Mouse (Mus musculus) bone marrow macrophage, adult 2 months (primary cell): ENCODE data around the gene Actr3b.

ENCODE experiments used
- CTCF ChIP-seq: IDR thresholded peaks from 2 replicates; pipeline ENCODE4 v1.5.1; 2012; ENCODE audit warnings: low read depth, mild to moderate bottlenecking, low read length, moderate library complexity
- POLR2A ChIP-seq: IDR thresholded peaks from 2 replicates; pipeline ENCODE4 v1.6.1; 2012; ENCODE audit warnings: mild to moderate bottlenecking, low read depth, low read length, borderline replicate concordance

DNA sequence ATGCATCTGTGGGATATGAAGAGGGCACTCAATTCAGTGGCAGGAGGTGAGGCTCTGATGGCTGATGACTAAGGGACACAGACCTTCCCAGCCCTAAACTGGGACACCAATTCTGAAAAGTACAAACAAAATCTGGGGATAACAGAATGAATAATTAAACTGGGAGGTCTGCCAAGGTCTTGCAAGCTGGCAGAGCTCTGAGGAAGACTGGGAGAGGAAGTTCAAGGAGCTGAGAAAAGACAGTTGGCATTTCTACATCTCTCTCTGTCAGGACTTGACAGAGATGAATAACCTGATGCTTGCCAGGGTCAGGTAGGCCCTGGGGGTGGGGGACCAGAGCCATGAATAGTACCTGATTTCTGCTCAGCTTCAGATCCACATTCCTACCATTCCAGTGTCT is 8.2 kb upstream of the Actr3b start:
- TF ChIP-seq CTCF (no peak), POLR2A (no peak)
